Mouse (Mus musculus) T-helper 2 cell (primary cell): ENCODE data around the gene Tnfrsf25.

Source experiments
- in situ Hi-C: fragments of 300-600 bp; cut with MboI, MseI; formaldehyde crosslinking; loops from one replicate; pipeline ENCODE4 v1.15.1; 2025; ENCODE audit warnings: high pct_unique_total_duplicates

Gene Tnfrsf25

DNA sequence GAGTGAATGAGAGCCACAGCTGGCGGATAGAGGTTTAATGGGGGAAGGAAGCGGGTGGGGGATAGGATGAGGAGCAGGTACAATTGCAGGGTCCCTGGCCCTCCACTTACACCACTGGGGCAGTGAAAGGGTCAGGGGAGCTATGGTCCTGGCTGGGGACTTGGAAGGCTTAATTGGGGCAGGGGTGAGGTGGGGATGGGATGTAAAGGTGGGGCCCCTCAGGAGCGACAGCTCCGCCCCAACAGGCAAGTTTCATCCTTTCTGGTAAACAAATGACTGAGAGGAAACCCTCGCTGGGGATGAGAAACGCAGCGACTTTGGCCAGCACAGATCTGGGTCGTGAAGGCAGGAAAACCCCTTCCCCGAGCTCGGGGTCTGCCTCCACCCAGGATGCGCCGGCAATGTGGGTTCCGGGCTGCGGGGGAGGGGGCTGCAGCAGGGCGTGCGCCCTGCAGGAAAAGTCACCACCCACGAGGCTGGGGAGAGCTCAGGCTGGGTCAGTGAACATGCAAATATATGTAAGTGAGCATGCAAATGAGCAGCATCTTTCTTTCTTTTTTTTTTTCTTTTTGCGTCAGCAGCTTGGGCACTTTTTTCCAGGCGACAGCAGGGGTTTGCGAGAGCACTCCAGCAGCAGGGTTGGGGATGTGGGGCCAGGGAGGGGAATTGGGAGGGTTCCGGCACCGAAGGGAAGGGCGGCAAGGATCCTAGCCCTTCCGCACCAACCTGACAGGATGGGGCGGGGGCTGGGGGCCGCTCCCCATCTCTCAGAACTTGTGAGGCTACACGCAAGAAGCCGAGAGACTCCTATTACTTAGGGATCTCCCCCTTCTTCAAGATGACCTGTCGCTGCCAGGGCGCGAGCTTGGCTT is 4.8 kb downstream of the Tnfrsf25 start:
- in situ Hi-C loops, result no loop called here

GRCm38 (mm10) chr4:152121183-152121505 is 5.4 kb downstream of the Tnfrsf25 start:
- in situ Hi-C loops, result no loop called here

DNA sequence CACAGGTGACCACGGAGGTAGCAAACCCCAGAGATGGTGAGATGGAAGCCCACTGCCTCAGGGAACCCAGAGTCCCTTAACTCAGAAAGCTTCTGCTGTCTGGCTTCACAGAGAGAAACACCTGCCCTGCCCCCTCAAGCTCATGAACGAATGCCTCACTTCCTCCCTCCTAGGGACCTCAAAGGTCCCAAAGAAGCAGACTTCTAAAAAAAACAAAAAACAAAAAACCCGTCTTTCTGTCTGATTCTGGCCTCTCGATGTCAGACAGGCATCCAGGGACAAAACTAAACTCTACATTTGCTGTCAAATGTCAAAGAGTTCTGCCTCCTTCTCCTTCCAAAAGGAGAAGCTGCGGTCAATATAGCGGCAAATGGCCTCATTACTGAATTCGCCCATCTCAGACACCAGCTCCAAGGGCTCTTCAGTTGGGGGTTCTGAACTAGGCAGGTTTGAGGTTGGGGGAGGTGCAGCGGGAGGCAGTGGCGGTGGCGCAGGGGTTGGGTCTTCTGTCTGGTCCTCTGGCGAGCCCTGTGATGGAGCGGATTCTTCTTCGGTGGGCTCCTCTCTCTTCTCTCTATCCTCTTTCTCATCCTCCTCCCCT is 8.7 kb downstream of the Tnfrsf25 start:
- in situ Hi-C loops, result no loop called here

GRCm38 (mm10) chr4:152125161-152126025 is 9.7 kb downstream of the Tnfrsf25 start:
- in situ Hi-C loops, result no loop called here

- in situ Hi-C loops, result no loop called here
These were observed 10.5 kb downstream of the Tnfrsf25 start for GRCm38 (mm10) chr4:152126026-152126920.

- in situ Hi-C loops, result no loop called here
These were observed 12.2 kb downstream of the Tnfrsf25 start for GRCm38 (mm10) chr4:152127884-152128283.

GRCm38 (mm10) chr4:152128784-152129183 is 13.1 kb downstream of the Tnfrsf25 start:
- in situ Hi-C loops, result no loop called here

DNA sequence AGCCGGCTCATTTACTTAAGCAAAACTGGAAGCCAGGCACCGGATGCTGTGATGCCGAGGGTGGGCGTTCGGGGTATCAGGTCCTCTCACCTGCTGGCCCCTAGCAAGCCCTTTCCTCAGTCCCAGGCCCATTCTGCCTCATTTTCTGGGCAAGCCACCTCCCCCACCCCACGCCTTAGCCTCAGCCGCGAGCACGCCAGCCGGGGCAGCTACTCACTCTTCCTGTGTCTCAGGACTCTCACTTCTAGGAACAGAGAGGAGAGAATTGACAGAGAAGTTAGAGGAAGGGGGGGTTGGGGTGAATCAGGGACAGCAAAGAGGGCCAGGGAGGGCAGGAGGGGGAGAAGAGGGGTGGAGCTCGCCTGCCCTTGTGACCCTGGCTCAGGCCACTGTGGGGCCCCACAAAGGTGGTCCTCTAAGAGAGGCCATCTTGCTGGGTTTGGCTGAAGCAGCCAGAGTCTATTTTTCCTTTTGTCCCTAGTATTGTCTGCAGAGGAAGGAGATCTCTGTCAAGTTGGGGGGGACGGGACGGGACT is 13.7 kb downstream of the Tnfrsf25 start:
- in situ Hi-C loops, result no loop called here

DNA sequence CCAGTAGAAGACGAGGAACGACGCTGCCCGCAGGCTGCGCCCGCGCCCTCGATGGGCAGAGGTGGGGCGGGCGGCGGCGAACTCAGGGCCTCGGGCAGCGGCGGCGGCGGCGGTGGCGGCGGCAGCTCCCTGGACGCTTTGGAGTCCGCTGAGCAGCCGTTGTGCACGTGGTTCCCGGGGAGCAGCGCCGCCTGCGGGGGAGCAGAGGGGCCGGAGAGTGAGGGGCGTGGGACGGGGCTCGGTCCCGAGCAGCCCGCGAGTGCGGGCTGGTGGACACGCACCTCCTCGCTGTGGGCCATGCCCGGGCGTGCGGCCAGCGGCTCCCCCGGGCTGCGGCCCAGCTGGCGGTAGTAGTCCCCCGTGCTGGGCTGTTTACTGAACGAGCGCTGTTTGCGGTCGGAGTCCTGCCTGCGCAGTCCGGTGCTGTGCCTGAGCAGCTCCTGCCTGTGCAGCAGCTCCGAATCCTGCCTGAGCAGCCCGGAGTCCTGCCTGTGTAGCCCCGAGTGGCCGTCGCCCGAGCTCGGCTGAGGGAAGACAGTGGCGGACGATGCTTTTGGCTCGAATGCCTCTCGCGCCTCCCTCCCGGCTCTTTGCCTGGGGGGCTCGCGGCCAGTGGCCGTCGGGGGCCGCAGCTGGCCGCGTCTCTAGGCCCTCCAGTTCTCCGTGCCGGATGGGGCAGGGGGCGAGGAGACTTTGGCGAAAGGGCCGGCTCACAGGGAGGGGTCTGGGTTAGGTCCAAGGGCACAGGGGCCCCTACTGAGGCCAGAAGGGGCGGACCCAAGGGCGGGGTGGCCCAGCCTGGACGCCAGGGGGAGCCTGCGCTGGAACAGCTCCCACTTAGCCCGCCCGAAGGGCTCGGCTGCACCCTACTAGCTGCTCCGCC is 15.3 kb downstream of the Tnfrsf25 start:
- in situ Hi-C loops, result no loop called here

DNA sequence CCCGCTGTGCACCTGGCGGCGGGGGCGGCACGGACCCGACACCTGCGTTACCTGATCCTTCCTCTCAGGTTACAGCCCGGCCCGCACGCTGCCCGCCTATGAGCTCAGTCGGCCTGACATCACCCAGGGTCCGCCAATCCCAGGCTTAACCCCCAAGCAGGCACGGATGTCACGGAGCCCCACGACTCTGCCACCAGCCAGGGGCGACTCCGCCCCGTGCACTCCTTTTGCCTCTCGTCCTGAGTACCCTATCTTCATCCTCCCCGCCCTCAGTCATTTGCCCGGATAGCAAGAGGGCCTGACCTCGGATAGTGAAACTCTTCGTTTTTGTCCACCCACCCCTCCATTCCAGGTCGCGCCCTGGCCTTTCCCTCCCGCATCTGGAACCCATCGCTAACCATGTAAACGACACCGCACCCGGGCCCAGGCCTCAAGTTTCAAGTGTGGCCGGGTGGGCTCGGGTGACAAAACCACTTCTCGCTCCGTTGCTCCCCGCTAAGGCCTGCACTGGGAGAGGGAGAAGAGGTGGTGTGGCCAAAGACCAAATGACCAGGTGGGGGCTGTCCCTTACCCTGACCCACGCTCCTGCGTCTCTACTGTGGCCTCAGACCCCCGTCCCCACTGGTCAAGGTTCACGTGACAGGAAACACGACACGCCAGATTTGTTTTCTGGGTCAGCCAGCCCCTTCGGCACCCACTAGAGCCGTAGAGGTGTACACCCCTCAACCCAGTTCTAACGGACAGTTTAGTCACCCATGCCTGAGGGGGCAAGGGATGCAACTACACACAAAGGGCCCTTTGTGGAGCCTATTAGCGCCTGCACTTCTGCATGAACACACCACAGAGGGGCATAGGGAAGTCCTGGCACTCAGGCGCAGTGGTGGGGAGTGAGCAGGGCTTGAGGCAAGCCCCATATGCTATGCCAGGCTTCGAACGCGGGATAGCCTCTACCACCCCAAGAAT is 16.4 kb downstream of the Tnfrsf25 start:
- in situ Hi-C loops, result no loop called here

GRCm38 (mm10) chr4:152132772-152133169 is 17.0 kb downstream of the Tnfrsf25 start:
- in situ Hi-C loops, result no loop called here

- in situ Hi-C loops, result no loop called here
These were observed 17.5 kb downstream of the Tnfrsf25 start for GRCm38 (mm10) chr4:152133213-152133612.

DNA sequence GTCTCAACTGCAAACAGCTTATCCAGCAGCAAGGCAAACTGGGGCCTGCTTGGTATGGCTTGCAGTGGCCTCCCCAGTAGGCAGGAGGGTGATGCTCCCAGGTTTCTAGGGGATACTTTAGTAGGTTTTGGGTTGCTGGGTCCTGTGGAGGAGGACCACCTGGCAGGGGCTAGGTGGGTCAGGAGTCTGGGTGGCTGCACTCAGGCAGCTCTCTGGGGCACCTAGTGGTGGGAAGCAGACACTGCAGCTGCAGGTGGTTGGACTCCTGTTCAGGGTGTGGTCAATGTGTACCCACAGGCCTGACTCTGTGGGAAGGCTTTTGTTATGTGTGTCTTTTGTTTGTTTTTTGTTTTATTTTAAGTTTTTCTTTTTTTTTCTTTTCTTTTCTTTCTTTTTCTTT is 18.8 kb downstream of the Tnfrsf25 start:
- in situ Hi-C loops, result no loop called here

GRCm38 (mm10) chr4:152135363-152135762 is 19.6 kb downstream of the Tnfrsf25 start:
- in situ Hi-C loops, result no loop called here

DNA sequence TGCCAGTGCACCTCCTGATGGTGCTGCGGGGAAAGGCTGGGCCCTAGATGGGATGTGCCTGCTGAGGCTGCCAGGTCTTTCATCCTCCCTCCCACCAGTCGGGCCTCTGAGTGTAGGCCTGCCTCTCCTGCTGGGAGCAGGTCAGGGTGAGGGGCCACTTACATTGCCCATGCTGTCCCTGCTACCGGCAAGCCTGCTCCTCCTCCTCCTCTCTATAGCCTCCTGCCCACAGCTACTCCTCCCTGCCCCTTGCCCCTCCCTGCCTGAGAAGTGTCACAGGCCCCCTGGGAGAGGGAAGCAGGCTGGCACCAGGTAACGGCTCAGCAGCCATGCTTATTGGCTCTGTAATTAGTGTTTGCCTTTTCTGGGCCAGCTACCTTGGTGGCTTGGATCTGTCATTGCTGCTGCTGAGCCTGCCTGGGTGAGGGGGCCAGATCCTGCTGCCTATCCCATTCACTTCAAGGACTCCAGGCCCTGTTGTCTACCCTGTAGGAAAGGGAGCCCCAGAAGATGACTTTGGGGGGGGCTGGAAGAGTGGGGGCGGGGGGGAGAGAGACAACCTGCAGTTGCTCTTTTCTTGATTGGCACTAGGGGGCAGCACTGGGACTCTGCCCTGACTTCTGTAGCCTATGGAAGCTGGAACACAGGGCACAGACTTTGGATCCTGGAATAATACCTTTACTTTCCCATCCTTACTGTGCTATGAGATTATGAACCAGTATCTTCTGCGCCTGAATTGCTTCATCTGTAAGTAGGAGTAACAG is 20.6 kb downstream of the Tnfrsf25 start:
- in situ Hi-C loops, result no loop called here

DNA sequence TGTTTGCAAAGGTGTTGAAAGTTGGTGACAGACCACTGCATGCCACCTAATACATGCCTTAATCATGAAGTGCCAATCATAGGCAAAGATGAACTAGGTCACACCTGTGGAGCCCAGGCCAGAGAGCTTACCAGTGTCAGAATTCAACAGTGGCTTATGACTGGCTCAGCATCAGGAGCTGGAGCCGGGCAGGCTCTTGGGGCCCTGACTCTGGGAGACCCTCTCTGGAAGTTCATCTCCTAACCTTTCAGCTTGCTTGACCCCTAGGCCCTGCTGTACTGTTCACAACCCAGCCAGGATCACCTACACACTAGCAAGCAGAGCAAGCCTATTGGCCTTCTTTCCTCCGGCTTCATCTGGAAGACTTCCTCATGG is 21.1 kb downstream of the Tnfrsf25 start:
- in situ Hi-C loops, result no loop called here

DNA sequence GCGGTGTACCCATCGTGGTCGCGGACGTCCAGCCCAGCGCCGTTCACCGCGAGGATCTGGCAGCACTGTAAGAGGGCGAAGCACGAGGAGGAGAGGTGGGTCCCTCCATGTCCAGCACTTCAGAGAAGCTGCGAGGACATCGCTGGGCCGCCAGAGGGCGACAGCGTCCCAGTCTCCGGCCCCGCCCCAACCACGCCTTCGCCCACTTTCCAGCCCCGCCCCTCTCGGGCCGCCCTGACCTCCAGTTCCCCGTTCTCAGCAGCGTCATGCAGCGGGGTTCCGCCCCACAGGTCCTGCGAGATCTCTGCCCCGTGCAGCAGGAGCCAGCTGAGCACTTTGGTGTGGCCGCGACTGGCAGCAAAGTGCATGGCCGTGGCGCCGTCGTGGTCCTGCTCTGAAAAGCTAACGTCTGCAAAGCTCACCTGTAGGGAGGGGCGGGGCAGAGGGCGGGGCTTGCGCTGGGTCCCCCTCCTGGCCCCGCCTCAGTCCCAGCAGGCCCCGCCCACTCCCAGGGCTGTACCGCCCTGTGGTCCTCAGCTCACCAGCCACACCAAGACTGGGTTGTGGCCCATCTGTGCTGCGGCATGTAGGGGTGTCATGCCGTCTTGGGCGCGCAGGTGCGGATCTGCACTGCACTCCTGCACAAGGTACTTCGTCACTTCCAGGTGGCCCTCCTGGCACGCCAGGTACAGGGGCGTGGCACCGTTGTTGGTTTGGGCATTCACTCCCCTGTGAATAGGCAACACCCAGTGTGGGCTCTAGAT is 22.9 kb downstream of the Tnfrsf25 start:
- in situ Hi-C loops, result no loop called here
